Mouse (Mus musculus): ENCODE results near the gene Tcf7l1. TPM values are rescaled to one million over a fixed set of nuclear protein-coding genes. Genes with fewer than 3 reads are reported as not detected.

Gene Tcf7l1
- total and polyA plus RNA-seq, 2 experiments from 2014 or later, result 3.1 to 5.8 TPM

- WGBS, result 81% methylated on average over 12 of the region's 12 CpGs
- ATAC-seq (ENCODE audit: low FRiP score) (no peak), DNase-seq (ENCODE audit: low spot score) (no peak)
- Histone ChIP-seq H3K27me3 (ENCODE audit: insufficient read depth, low read length) (no peaks in the 10 kb centered on the region), H3K4me1 (ENCODE audit: insufficient read depth, low read length) (no peaks in the 10 kb centered on the region), H3K4me3 (ENCODE audit: low read depth, low read length) (no peak overlapping the region), H3K9me3 (ENCODE audit: low read length) (no peaks in the 10 kb centered on the region), H3K36me3 (ENCODE audit: insufficient read depth, low read length) (no peaks in the 10 kb centered on the region), H3K4me2 (ENCODE audit: low read depth, low read length, poor library complexity, severe bottlenecking) (no peak overlapping the region), H3K9ac (replicated peaks; ENCODE audit: low read length, poor library complexity, severe bottlenecking) (no peak overlapping the region), H3K27ac (ENCODE audit: low read depth, low read length) (no peak overlapping the region)
- no peak for TF ChIP-seq CTCF (IDR thresholded peaks at IDR 0.05)
Measured at GRCm38 (mm10) chr6:72745781-72746180, 43.3 kb downstream of the Tcf7l1 start.

DNA sequence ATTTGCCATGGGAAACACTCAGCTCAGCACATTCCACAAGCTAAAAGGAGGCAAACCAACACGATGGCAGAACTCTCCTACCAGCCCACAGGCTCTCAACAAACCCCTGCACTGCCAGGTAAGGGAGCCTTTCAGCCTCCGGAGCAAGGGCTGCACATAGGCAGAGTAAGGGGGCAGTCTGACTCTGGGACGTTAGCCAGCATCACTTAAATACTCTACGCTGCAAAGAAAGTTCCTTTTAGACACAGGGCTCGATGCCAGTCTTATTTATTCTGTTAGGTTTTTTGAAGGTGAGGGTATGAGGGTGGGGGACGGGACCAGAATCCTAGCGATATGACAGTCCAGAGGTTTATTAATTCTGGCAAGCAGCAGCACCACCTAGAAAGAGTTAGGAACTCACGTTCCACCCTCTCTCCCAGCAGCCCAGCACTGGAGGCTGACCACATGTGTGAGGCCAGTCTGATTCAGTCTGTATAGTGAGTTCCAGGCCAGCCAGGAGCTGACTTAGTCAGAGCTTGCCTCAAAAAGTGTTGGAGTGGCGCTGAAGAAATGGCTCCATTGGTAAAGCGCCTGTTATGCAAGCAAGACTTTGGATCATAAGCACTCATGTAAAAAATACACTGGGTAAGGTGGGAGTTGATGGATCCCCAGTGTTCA, 44.8 kb downstream of the Tcf7l1 start:
- no peak for ATAC-seq (ENCODE audit: low FRiP score)
- Histone ChIP-seq H3K4me3 (ENCODE audit: low read depth, low read length) (no peak overlapping the region), H3K9me3 (ENCODE audit: low read length) (no peaks in the 10 kb centered on the region), H3K36me3 (ENCODE audit: insufficient read depth, low read length) (no peaks in the 10 kb centered on the region), H3K9ac (replicated peaks; ENCODE audit: low read length, poor library complexity, severe bottlenecking) (no peak overlapping the region), H3K27ac (ENCODE audit: low read depth, low read length) (no peak overlapping the region), H3K27me3 (ENCODE audit: insufficient read depth, low read length) (no peaks in the 10 kb centered on the region), H3K4me2 (ENCODE audit: low read depth, low read length, poor library complexity, severe bottlenecking) (no peak overlapping the region), H3K4me1 (ENCODE audit: insufficient read depth, low read length) (no peaks in the 10 kb centered on the region)
- no peak for TF ChIP-seq CTCF (IDR thresholded peaks at IDR 0.05)
- no peak for DNase-seq (ENCODE audit: low spot score)
- WGBS, result 63% methylated on average over 10 of the region's 10 CpGs

DNA sequence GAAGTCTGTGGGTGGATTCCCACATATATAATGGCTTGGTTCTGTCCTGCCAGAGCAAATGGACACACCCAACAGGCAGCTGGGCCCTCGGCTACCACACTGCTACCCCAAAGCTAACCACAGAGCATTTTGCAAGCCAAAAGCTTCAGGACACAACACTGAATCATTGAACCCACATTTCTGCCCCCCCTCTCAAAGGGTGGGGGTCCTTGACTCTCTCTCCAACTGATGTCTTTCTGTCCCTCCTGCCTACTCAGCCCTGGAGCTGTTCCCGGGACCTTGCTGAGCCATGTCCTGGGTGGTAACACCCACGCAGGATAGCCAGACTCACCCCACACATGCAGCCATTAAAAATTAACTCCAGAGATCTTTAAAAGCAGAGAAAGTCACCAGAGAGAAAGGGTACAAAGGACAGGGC, 45.4 kb downstream of the Tcf7l1 start:
- no peak overlapping the region for H3K4me3 ChIP-seq (ENCODE audit: low read depth, low read length)
- no peaks in the 10 kb centered on the region for H3K4me1 ChIP-seq (ENCODE audit: insufficient read depth, low read length)
- H3K27ac ChIP-seq (ENCODE audit: low read depth, low read length), result no peak overlapping the region
- no peak for TF ChIP-seq CTCF (IDR thresholded peaks at IDR 0.05)
- ATAC-seq (ENCODE audit: low FRiP score) (no peak), DNase-seq (ENCODE audit: low spot score) (no peak)
- no peaks in the 10 kb centered on the region for H3K36me3 ChIP-seq (ENCODE audit: insufficient read depth, low read length)
- H3K27me3 ChIP-seq (ENCODE audit: insufficient read depth, low read length), result no peaks in the 10 kb centered on the region
- no peaks in the 10 kb centered on the region for H3K9me3 ChIP-seq (ENCODE audit: low read length)
- 76% methylated on average over 3 of the region's 3 CpGs for WGBS
- no peak overlapping the region for H3K9ac ChIP-seq (replicated peaks; ENCODE audit: low read length, poor library complexity, severe bottlenecking)
- H3K4me2 ChIP-seq (ENCODE audit: low read depth, low read length, poor library complexity, severe bottlenecking), result no peak overlapping the region

DNA sequence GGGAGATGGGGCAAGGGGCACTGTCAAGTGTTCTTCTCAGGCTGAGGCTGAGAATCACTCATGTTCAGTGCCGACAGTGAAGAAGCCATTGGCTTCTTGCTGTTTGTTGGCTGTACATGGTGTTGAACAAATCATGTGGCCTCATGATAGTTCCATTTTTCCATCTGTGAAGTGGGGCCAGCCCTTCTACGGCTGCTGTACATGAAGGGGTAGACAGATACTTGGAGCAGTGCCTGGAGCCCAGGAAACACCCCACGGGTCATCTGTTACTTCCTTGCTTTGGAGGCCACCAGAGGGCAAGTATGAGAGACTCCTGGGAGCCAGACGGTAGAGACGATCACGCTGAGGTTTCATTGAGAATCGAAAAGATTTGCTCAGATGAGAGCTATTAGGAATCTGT, 46.7 kb downstream of the Tcf7l1 start:
- 87% methylated on average over 7 of the region's 7 CpGs for WGBS
- DNase-seq (ENCODE audit: low spot score), result no peak
- H3K9me3 ChIP-seq (ENCODE audit: low read length), result no peaks in the 10 kb centered on the region
- no peak overlapping the region for H3K27ac ChIP-seq (ENCODE audit: low read depth, low read length)
- no peak overlapping the region for H3K4me3 ChIP-seq (ENCODE audit: low read depth, low read length)
- no peaks in the 10 kb centered on the region for H3K27me3 ChIP-seq (ENCODE audit: insufficient read depth, low read length)
- H3K9ac ChIP-seq (replicated peaks; ENCODE audit: low read length, poor library complexity, severe bottlenecking), result no peak overlapping the region
- no peaks in the 10 kb centered on the region for H3K36me3 ChIP-seq (ENCODE audit: insufficient read depth, low read length)
- ATAC-seq (ENCODE audit: low FRiP score), result no peak
- TF ChIP-seq CTCF (IDR thresholded peaks at IDR 0.05), result no peak
- no peaks in the 10 kb centered on the region for H3K4me1 ChIP-seq (ENCODE audit: insufficient read depth, low read length)
- H3K4me2 ChIP-seq (ENCODE audit: low read depth, low read length, poor library complexity, severe bottlenecking), result no peak overlapping the region

DNA sequence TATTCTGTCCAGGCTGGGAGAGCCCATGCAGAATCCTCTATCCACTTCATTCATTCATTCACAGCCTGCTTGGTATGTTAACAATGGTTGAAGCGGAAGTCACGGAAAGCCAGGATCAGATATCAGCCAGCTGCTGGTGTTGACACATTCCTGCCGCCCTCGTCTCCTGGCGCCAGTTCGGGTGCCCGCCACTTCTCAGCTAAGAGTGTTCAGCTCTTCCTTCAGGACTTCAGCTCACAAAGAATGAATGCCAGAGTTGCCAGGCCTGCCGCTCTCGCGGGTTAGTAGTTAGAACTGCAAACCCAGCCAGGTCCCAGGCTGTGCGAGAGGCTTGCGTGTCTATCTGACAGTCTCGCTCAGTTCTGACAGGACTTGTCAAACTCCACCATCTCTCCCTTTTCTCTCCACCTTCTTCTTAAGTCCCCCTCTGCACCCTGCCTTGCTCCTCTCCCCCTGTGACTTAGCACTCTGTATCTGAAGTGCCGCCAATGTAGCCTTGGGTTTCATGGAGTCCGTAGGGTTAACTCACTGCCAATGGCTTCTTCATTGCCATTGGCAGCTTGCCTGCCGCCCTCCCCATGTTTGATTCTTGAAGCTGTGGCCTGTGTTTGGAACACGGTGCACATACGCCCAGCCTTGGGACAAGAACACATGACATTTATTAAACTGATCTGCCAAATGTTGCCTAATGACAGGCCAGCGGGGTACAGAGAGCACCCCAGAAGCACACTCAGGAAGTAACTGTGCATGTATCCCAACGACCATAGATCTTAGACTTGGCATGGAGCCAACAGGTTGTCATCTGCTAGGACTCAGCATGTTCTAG, 48.2 kb downstream of the Tcf7l1 start:
- ATAC-seq (ENCODE audit: low FRiP score), result no peak; the same call in 1 of the 2 replicates
- H3K4me1 ChIP-seq (ENCODE audit: insufficient read depth, low read length), result no peaks in the 10 kb centered on the region
- H3K36me3 ChIP-seq (ENCODE audit: insufficient read depth, low read length), result no peaks in the 10 kb centered on the region
- H3K4me3 ChIP-seq (ENCODE audit: low read depth, low read length), result no peak overlapping the region
- no peaks in the 10 kb centered on the region for H3K9me3 ChIP-seq (ENCODE audit: low read length)
- H3K4me2 ChIP-seq (ENCODE audit: low read depth, low read length, poor library complexity, severe bottlenecking), result no peak overlapping the region
- H3K27ac ChIP-seq (ENCODE audit: low read depth, low read length), result 0 out of 2 replicates have a peak overlapping the region, but pooled peaks have one; percentile 2
- 58% methylated on average over 20 of the region's 20 CpGs for WGBS
- H3K9ac ChIP-seq (replicated peaks; ENCODE audit: low read length, poor library complexity, severe bottlenecking), result no peak overlapping the region
- H3K27me3 ChIP-seq (ENCODE audit: insufficient read depth, low read length), result no peaks in the 10 kb centered on the region
- DNase-seq (ENCODE audit: low spot score), result peak; percentile 73
- no peak for TF ChIP-seq CTCF (IDR thresholded peaks at IDR 0.05)

- no peaks in the 10 kb centered on the region for H3K9me3 ChIP-seq (ENCODE audit: low read length)
- no peak overlapping the region for H3K4me3 ChIP-seq (ENCODE audit: low read depth, low read length)
- 96% methylated on average over 11 of the region's 11 CpGs for WGBS
- ATAC-seq (ENCODE audit: low FRiP score) (no peak), DNase-seq (ENCODE audit: low spot score) (no peak)
- no peak overlapping the region for H3K9ac ChIP-seq (replicated peaks; ENCODE audit: low read length, poor library complexity, severe bottlenecking)
- H3K27me3 ChIP-seq (ENCODE audit: insufficient read depth, low read length), result no peaks in the 10 kb centered on the region
- H3K4me1 ChIP-seq (ENCODE audit: insufficient read depth, low read length), result no peaks in the 10 kb centered on the region
- TF ChIP-seq CTCF (IDR thresholded peaks at IDR 0.05), result no peak
- H3K4me2 ChIP-seq (ENCODE audit: low read depth, low read length, poor library complexity, severe bottlenecking), result no peak overlapping the region
- no peaks in the 10 kb centered on the region for H3K36me3 ChIP-seq (ENCODE audit: insufficient read depth, low read length)
- H3K27ac ChIP-seq (ENCODE audit: low read depth, low read length), result no peak overlapping the region
Measured at GRCm38 (mm10) chr6:72736872-72737271, 52.2 kb downstream of the Tcf7l1 start.

All from midbrain, postnatal 0 days (tissue).